In genomic region chr4:137487286-137488000, GRCm38 (mm10) we compare ENCODE assay signal across 8 mouse cellular contexts. TPM values are rescaled to one million over a fixed set of nuclear protein-coding genes. Genes with fewer than 3 reads are reported as not detected.
DNase-seq lines count a peak whose midpoint lies in the region; ATAC-seq and TF ChIP-seq lines count a peak whose summit lies in the region.

No protein-coding gene starts in this region.

- H3K79me2 ChIP-seq in liver, adult 2 months (ENCODE audit: control insufficient read depth, insufficient read depth, low read length), result no peaks in the 10 kb centered on the region

- no peak overlapping the region for H3K9ac ChIP-seq in forebrain, embryonic 12.5 days
- no peak overlapping the region for H3K9ac ChIP-seq in forebrain, embryonic 13.5 days
- H3K9ac ChIP-seq in embryonic facial prominence, embryonic 14.5 days (ENCODE audit: low read depth, low read length), result peak overlapping the region; percentile 21; the same call in 1 of the 2 replicates
- peak overlapping the region; percentile 32; the same call in 1 of the 2 replicates for H3K9ac ChIP-seq in hindbrain, embryonic 12.5 days
- H3K9ac ChIP-seq in liver, adult 2 months (ENCODE audit: low read depth, low read length), result no peak overlapping the region
- H3K9ac ChIP-seq in stomach, postnatal 0 days (ENCODE audit: low read length), result peak overlapping the region; percentile 47

- TF ChIP-seq EP300 in stomach, postnatal 0 days (optimal IDR thresholded peaks at IDR 0.05), result no peak

- H3K4me2 ChIP-seq in forebrain, embryonic 12.5 days, result no peak overlapping the region
- no peak overlapping the region for H3K4me2 ChIP-seq in forebrain, embryonic 13.5 days
- peak overlapping the region; percentile 2; the same call in 1 of the 2 replicates for H3K4me2 ChIP-seq in embryonic facial prominence, embryonic 14.5 days (ENCODE audit: low read depth, low read length)
- no peak overlapping the region for H3K4me2 ChIP-seq in hindbrain, embryonic 12.5 days (replicated peaks)
- peak overlapping the region; percentile 23 for H3K4me2 ChIP-seq in stomach, postnatal 0 days (replicated peaks; ENCODE audit: low read depth)

- WGBS in forebrain, embryonic 12.5 days, result 53% methylated on average over 10 of the region's 10 CpGs
- WGBS in forebrain, embryonic 13.5 days, result 49% methylated on average over 10 of the region's 10 CpGs
- 34% methylated on average over 9 of the region's 10 CpGs for WGBS in embryonic facial prominence, embryonic 14.5 days
- 44% methylated on average over 10 of the region's 10 CpGs for WGBS in hindbrain, embryonic 12.5 days
- 65% methylated on average over 10 of the region's 10 CpGs for WGBS in liver, adult 2 months
- WGBS in stomach, postnatal 0 days, result 35% methylated on average over 10 of the region's 10 CpGs

- ATAC-seq in forebrain, embryonic 12.5 days (ENCODE audit: low FRiP score), result 0 out of 2 replicates have a peak, but pooled peaks have one; percentile 27
- ATAC-seq in forebrain, embryonic 13.5 days, result no peak
- ATAC-seq in embryonic facial prominence, embryonic 14.5 days (ENCODE audit: low read depth), result peak; percentile 16; the same call in 1 of the 2 replicates
- no peak for ATAC-seq in hindbrain, embryonic 12.5 days (ENCODE audit: low FRiP score)
- ATAC-seq in stomach, postnatal 0 days (ENCODE audit: low FRiP score, low TSS enrichment), result peak; percentile 38; the same call in 1 of the 2 replicates

- no peaks in the 10 kb centered on the region for H3K9me3 ChIP-seq in forebrain, embryonic 12.5 days
- no peaks in the 10 kb centered on the region for H3K9me3 ChIP-seq in forebrain, embryonic 13.5 days (replicated peaks)
- no peaks in the 10 kb centered on the region for H3K9me3 ChIP-seq in embryonic facial prominence, embryonic 14.5 days (ENCODE audit: control insufficient read depth, low read length)
- no peaks in the 10 kb centered on the region for H3K9me3 ChIP-seq in hindbrain, embryonic 12.5 days (replicated peaks)
- H3K9me3 ChIP-seq in stomach, postnatal 0 days (ENCODE audit: control insufficient read depth, low read length), result no peaks in the 10 kb centered on the region

- H3K4me3 ChIP-seq in forebrain, embryonic 12.5 days (replicated peaks), result no peak overlapping the region
- H3K4me3 ChIP-seq in forebrain, embryonic 13.5 days, result no peak overlapping the region
- no peak overlapping the region for H3K4me3 ChIP-seq in embryonic facial prominence, embryonic 14.5 days (ENCODE audit: low read depth, low read length)
- H3K4me3 ChIP-seq in hindbrain, embryonic 12.5 days, result no peak overlapping the region
- H3K4me3 ChIP-seq in liver, adult 2 months (ENCODE audit: insufficient read depth, low read depth, low read length), result no peak overlapping the region
- no peak overlapping the region for H3K4me3 ChIP-seq in stomach, postnatal 0 days (ENCODE audit: low read depth, low read length)

- H3K36me3 ChIP-seq in forebrain, embryonic 12.5 days (replicated peaks), result no peaks in the 10 kb centered on the region
- H3K36me3 ChIP-seq in forebrain, embryonic 13.5 days (ENCODE audit: poor library complexity, severe bottlenecking), result no peaks in the 10 kb centered on the region
- no peaks in the 10 kb centered on the region for H3K36me3 ChIP-seq in embryonic facial prominence, embryonic 14.5 days (ENCODE audit: control insufficient read depth, insufficient read depth, low read length)
- H3K36me3 ChIP-seq in hindbrain, embryonic 12.5 days, result no peaks in the 10 kb centered on the region
- no peaks in the 10 kb centered on the region for H3K36me3 ChIP-seq in liver, adult 2 months (ENCODE audit: control insufficient read depth, insufficient read depth, low read length)
- H3K36me3 ChIP-seq in stomach, postnatal 0 days (ENCODE audit: control insufficient read depth, insufficient read depth, low read length), result no peaks in the 10 kb centered on the region; the same call in 1 of the 2 replicates

- no peak for TF ChIP-seq CTCF in liver, adult 2 months (IDR thresholded peaks at IDR 0.05; ENCODE audit: low read depth, low read length)
- no peak for TF ChIP-seq CTCF in stomach, postnatal 0 days (IDR thresholded peaks at IDR 0.05; ENCODE audit: low read depth)

- H3K27me3 ChIP-seq in forebrain, embryonic 12.5 days, result no peaks in the 10 kb centered on the region
- H3K27me3 ChIP-seq in forebrain, embryonic 13.5 days, result no peaks in the 10 kb centered on the region
- no peaks in the 10 kb centered on the region for H3K27me3 ChIP-seq in embryonic facial prominence, embryonic 14.5 days (replicated peaks; ENCODE audit: control insufficient read depth, insufficient read depth, low read length)
- H3K27me3 ChIP-seq in hindbrain, embryonic 12.5 days, result no peaks in the 10 kb centered on the region
- H3K27me3 ChIP-seq in liver, adult 2 months (ENCODE audit: control insufficient read depth, insufficient read depth, low read length), result no peaks in the 10 kb centered on the region
- no peaks in the 10 kb centered on the region for H3K27me3 ChIP-seq in stomach, postnatal 0 days (ENCODE audit: control insufficient read depth, insufficient read depth, low read length)

- peak; percentile 71 for DNase-seq in embryonic facial prominence, embryonic 14.5 days (ENCODE audit: low spot score)
- DNase-seq in liver, adult 2 months (ENCODE audit: extremely low read depth, low read depth, low spot score), result no peak
- no peak for DNase-seq in stomach, postnatal 0 days (ENCODE audit: low spot score)
- DNase-seq in left cerebral cortex, adult 18-20 months (ENCODE audit: low spot score in 2 of 2), result no peak
- no peak for DNase-seq in frontal cortex, postnatal 10 days (ENCODE audit: low spot score in 2 of 2)

- TF ChIP-seq POLR2A in liver, adult 2 months (IDR thresholded peaks at IDR 0.05; ENCODE audit: extremely low read depth, insufficient read depth, low read length), result no peak

- H3K4me1 ChIP-seq in forebrain, embryonic 12.5 days, result peaks cover 57% of the 10 kb centered on the region
- H3K4me1 ChIP-seq in forebrain, embryonic 13.5 days, result peaks cover 57% of the 10 kb centered on the region
- peaks cover 58% of the 10 kb centered on the region for H3K4me1 ChIP-seq in embryonic facial prominence, embryonic 14.5 days (ENCODE audit: control insufficient read depth, insufficient read depth, low read length)
- peaks cover 57% of the 10 kb centered on the region for H3K4me1 ChIP-seq in hindbrain, embryonic 12.5 days
- peaks cover 2% of the 10 kb centered on the region for H3K4me1 ChIP-seq in liver, adult 2 months (ENCODE audit: control insufficient read depth, insufficient read depth, low read length)
- peaks cover 27% of the 10 kb centered on the region for H3K4me1 ChIP-seq in stomach, postnatal 0 days (replicated peaks; ENCODE audit: control insufficient read depth, insufficient read depth)

- peak overlapping the region; percentile 50; the same call in 1 of the 2 replicates for H3K27ac ChIP-seq in forebrain, embryonic 12.5 days
- no peak overlapping the region for H3K27ac ChIP-seq in forebrain, embryonic 13.5 days
- H3K27ac ChIP-seq in embryonic facial prominence, embryonic 14.5 days (replicated peaks; ENCODE audit: low read depth, low read length), result peak overlapping the region; percentile 90
- H3K27ac ChIP-seq in hindbrain, embryonic 12.5 days, result peak overlapping the region; percentile 23; the same call in 1 of the 2 replicates
- peak overlapping the region; percentile 68 for H3K27ac ChIP-seq in liver, adult 2 months (replicated peaks; ENCODE audit: insufficient read depth, low read depth, low read length)
- H3K27ac ChIP-seq in stomach, postnatal 0 days (replicated peaks), result peak overlapping the region; percentile 97

RNA-seq across cellular contexts. Expression of gene Hspg2, which starts 18.9 kb away (rescaled TPM):
- 8.0 and 8.9 TPM in 2 replicates for polyA plus RNA-seq in forebrain, embryonic 12.5 days (2016; fragmentation: Nextera tagmentation; extraction: Ambion mirVana)
- polyA plus RNA-seq in forebrain, embryonic 13.5 days (2015; fragmentation: Nextera tagmentation; extraction: Ambion mirVana), result 4.8 and 6.5 TPM in 2 replicates
- polyA plus RNA-seq in embryonic facial prominence, embryonic 14.5 days (2014; fragmentation: Nextera tagmentation; extraction: Ambion mirVana), result 64.8 and 67.2 TPM in 2 replicates
- polyA plus RNA-seq in hindbrain, embryonic 12.5 days (2016; fragmentation: Nextera tagmentation; extraction: Ambion mirVana), result 14.7 and 15.0 TPM in 2 replicates
- 7.2 and 11.8 TPM in 2 replicates for total RNA-seq in liver, adult 2 months (2014; rRNA removed)
- 7.2 and 7.6 TPM in 2 replicates for polyA plus RNA-seq in liver, adult 2 months (2012; rRNA removed)
- polyA plus RNA-seq in stomach, postnatal 0 days (2015; fragmentation: Nextera tagmentation; extraction: Ambion mirVana), result 16.0 and 18.8 TPM in 2 replicates
- total RNA-seq in left cerebral cortex, adult 18-20 months (2021), result 1 to 10 TPM; 4.3 to 5.0 TPM

RNA-seq across cellular contexts. Expression of gene 1700013G24Rik, which starts 34.4 kb away (rescaled TPM):
- polyA plus RNA-seq in forebrain, embryonic 12.5 days (2016; fragmentation: Nextera tagmentation; extraction: Ambion mirVana), result not detected in 2 replicates
- polyA plus RNA-seq in forebrain, embryonic 13.5 days (2015; fragmentation: Nextera tagmentation; extraction: Ambion mirVana), result not detected in 2 replicates
- polyA plus RNA-seq in embryonic facial prominence, embryonic 14.5 days (2014; fragmentation: Nextera tagmentation; extraction: Ambion mirVana), result 0.17 and 0.46 TPM in 2 replicates
- polyA plus RNA-seq in hindbrain, embryonic 12.5 days (2016; fragmentation: Nextera tagmentation; extraction: Ambion mirVana), result not detected in 2 replicates
- not detected in 2 replicates for total RNA-seq in liver, adult 2 months (2014; rRNA removed)
- 0.09 TPM in 1 of 2 replicates, not detected in the other for polyA plus RNA-seq in liver, adult 2 months (2012; rRNA removed)
- not detected in 2 replicates for polyA plus RNA-seq in stomach, postnatal 0 days (2015; fragmentation: Nextera tagmentation; extraction: Ambion mirVana)
- total RNA-seq in left cerebral cortex, adult 18-20 months (2021), result not detected

RNA-seq across cellular contexts. Expression of gene Cela3b, which starts 57.1 kb away (rescaled TPM):
- polyA plus RNA-seq in forebrain, embryonic 12.5 days (2016; fragmentation: Nextera tagmentation; extraction: Ambion mirVana), result not detected in 2 replicates
- not detected in 2 replicates for polyA plus RNA-seq in forebrain, embryonic 13.5 days (2015; fragmentation: Nextera tagmentation; extraction: Ambion mirVana)
- 0.30 and 0.56 TPM in 2 replicates for polyA plus RNA-seq in embryonic facial prominence, embryonic 14.5 days (2014; fragmentation: Nextera tagmentation; extraction: Ambion mirVana)
- not detected in 2 replicates for polyA plus RNA-seq in hindbrain, embryonic 12.5 days (2016; fragmentation: Nextera tagmentation; extraction: Ambion mirVana)
- 16.6 and 59.5 TPM in 2 replicates for total RNA-seq in liver, adult 2 months (2014; rRNA removed)
- polyA plus RNA-seq in liver, adult 2 months (2012; rRNA removed), result 0.42 and 1.0 TPM in 2 replicates
- polyA plus RNA-seq in stomach, postnatal 0 days (2015; fragmentation: Nextera tagmentation; extraction: Ambion mirVana), result 4.1 and 4.8 TPM in 2 replicates
- total RNA-seq in left cerebral cortex, adult 18-20 months (2021), result not detected

Comparison
In these comparisons a context has a peak if more than half of its experiments do, and no peak if none do; other contexts are left out.
1. ATAC-seq: peak in forebrain, embryonic 12.5 days (single experiment), embryonic facial prominence, embryonic 14.5 days (single experiment) and stomach, postnatal 0 days (single experiment); none in forebrain, embryonic 13.5 days (single experiment) and hindbrain, embryonic 12.5 days (single experiment).
2. H3K4me2 ChIP-seq: peak in embryonic facial prominence, embryonic 14.5 days (single experiment) and stomach, postnatal 0 days (single experiment); none in forebrain, embryonic 12.5 days (single experiment), forebrain, embryonic 13.5 days (single experiment) and hindbrain, embryonic 12.5 days (single experiment).
3. H3K9ac ChIP-seq: peak in embryonic facial prominence, embryonic 14.5 days (single experiment), hindbrain, embryonic 12.5 days (single experiment) and stomach, postnatal 0 days (single experiment); none in forebrain, embryonic 12.5 days (single experiment), forebrain, embryonic 13.5 days (single experiment) and liver, adult 2 months (single experiment).